Mouse (Mus musculus): ENCODE measurements around the gene Scgb3a1.

Gene Scgb3a1

GRCm38 (mm10) chr11:49659470-49659799 is 4.0 kb upstream of the Scgb3a1 start:
- DNase-seq, result no peak

DNA sequence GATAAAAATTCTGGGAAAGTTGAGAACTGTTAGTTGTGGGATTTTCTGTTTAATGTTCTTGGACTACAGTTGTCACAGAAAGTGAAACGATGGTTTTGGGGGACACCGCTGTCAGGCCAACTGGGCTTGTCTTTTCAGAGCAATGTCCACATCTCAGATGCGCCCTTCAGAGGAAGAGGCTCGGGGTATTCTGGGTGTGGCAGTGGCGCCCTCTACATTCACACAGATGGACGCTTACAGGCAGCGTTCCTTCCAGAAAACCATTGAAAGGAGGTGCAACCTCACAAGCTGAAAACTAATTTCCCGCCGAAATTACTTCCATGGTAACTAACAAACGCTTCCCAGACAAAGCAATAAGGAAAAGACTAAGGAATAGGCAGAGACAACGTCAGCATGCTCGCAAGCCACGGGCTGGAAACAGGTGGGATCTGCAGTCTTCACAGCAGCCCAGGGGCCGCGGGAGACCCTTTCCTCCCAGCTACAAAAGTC is 1.1 kb upstream of the Scgb3a1 start:
- no peak for DNase-seq

DNA sequence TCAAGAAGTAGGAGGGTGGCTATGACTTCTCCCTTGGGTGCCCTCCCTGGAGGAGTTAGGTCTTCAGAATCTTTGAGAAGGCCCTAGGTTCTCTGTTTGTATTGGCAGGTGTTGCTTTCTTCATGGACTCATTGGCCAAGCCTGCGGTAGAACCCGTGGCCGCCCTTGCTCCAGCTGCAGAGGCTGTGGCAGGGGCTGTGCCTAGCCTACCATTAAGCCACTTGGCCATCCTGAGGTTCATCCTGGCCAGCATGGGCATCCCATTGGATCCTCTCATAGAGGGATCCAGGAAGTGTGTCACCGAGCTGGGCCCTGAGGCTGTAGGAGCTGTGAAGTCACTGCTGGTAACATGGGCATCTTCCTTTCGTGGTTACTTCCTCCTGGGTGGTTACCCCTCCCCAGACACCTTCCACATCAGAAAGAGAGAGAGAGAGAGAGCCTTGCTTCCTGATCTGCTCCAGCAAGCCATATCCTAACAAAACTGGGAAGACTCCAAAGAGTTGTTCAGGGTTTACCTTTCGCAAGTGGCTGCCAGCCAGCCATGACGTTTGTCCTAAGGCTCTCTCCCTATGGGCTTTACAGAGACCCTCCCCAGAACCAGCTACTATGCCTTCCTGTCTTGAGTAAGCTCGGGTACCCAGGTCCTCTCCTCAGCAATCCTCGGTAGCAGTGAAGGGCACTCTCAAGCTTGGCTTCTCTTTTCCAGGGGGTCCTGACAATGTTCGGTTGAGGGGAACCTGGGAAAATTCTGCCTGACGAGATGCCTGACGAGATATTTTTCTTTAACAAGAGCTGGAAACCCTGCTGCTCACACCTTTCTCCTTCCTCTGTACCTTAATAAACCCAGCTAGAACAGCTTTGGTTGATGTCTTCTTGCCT is 1.1 kb downstream of the Scgb3a1 start:
- no peak for DNase-seq

DNA sequence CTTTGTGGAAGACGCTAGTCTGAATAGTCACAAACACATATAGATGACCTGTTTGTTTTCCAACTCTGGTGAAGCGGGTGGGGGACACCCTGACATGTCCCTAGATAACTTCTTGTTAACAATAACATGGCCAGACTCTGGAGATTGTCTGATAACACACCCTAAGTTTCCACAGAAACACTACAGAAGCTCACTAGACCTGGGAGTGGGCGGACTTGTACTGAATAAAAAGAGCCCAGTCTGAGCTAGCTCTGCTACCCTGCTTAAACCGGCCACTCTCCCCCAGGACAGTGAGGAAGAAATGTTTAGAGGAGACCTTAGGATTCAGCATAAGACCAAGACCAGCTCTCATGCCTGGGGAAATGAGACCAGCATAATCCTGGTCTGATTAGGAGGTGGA is 2.1 kb downstream of the Scgb3a1 start:
- DNase-seq, result no peak

GRCm38 (mm10) chr11:49673433-49673832 is 10.0 kb downstream of the Scgb3a1 start:
- DNase-seq, result no peak

DNA sequence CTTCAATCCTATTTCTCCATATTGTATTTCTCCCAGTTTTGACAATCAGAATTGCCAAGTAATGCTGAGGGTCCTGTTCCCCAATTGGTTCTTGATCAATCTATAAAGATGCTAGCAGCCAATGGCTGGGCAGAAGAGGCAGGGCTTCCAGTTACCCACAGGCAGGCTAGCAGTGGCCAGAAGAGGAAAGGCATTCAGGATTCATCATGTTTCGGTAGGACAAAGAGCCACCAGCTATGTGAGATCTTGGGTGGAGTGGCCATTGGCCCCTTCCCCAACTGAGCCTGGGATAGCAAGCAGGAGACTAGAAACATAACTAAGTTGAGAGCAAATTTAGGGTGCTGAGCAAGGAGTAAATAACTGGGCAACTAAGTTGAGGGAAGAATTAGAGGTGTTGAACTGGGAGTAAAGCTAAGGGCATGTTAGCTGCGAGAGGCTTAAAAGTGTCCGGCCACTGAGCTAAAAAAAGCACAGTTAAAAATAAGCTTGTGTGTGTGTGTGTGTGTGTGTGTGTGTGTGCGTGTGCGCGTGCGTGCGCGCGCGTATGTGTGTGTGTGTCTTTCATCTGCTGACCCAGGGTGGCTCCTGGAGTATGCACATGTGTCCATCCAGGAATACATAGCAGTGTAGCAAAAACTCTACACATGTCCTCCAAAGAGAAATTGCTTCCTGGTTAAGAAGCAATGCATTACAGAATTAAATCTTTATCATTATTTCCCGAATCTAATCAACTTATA is 21.0 kb downstream of the Scgb3a1 start:
- DNase-seq, result no peak

DNA sequence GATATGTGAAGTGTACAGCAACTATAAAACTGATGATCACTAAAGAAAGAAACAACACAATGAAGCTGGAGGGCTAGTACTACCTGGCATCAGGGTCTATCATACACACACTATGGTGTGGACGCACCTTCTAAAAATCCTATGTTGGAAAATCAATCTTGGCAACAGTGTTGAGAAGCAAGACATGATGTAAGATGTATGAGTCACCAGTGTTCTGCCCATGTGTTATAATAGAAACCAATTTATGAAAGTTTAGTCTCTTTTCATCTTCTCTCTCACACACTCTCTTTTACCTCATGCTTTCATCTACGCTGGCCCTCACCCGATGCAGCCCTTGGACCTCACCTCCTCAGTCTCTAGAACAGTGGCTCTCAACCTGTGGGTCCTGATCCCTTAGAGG is 31.6 kb downstream of the Scgb3a1 start:
- DNase-seq, result no peak

DNA sequence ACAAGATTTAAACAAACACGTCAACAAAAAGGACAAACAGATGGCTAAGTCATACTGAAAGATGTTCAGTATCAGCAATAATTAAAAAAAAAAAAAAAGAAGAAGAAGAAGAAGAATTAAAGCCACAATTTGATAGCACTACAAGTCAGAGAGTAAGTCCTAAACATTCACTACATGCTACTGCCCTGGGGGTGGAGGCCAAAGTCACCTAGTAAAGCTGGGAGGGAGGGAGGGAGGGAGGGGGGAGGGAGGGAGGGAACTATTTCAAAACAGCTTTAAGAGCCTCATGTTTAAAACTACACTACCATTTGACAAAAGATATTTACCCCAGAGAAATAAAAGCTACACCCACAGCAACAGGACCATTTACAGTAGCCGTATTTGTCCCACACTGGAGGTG is 32.3 kb downstream of the Scgb3a1 start:
- DNase-seq, result no peak

DNA sequence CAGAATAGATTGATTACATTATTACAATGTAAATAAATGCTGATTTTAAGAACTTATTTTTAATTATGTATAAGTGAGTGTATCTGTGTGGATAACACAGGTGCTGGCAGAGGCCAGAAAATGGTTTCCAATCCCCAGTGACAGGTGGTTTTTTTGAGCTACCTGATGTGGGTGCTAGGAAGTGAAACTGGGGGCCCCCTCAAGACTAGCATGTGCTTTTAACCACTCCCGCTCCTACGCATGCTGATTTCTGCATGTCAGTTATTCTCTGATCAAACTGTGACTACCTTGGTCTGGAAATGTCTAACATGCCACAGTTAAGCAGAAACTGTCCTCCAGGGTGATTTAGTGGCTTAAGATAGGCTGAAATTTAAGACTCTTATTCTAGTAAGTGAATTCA is 33.1 kb downstream of the Scgb3a1 start:
- DNase-seq, result no peak

DNA sequence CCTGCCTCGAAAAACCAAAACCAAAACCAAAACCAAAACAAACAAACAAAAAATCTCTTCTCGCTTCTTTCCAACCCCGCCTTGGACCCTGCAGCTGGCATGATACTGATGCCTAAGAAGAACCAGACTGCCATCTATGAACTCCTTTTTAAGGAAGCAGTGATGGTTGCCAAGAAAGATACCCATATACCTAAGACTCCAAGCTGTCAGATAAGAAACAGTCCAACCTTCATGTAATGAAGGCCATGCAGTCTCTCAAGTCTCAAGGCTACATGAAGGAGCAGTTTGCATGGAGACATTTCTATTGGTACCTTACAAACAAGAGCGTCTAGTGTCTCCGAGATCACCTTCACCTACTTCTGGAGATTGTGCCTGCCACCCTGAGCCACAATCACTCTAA is 34.4 kb downstream of the Scgb3a1 start:
- DNase-seq, result no peak

- no peak for DNase-seq
These were observed 35.7 kb downstream of the Scgb3a1 start for GRCm38 (mm10) chr11:49699079-49699478.

DNA sequence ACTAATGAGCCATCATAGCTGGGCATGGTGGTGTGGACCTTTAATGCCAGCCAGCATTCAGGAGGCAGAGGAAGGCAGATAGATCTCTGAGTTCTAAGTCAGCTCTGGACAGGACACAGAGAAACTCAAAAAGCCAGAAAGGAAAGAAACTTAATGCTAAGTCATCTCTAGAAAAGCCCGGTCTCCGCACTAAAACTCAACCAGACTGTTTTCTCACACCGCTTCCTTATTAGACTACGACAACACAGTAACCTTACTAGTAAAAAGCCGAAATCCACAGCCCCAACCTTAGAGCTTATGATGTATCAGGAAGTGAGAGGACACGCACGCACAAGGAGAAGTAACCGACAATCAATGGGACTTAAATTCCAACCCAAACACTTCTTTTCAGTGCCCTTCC is 38.6 kb downstream of the Scgb3a1 start:
- no peak for DNase-seq

- no peak for DNase-seq
These were observed 41.4 kb downstream of the Scgb3a1 start for GRCm38 (mm10) chr11:49704804-49705203.

DNA sequence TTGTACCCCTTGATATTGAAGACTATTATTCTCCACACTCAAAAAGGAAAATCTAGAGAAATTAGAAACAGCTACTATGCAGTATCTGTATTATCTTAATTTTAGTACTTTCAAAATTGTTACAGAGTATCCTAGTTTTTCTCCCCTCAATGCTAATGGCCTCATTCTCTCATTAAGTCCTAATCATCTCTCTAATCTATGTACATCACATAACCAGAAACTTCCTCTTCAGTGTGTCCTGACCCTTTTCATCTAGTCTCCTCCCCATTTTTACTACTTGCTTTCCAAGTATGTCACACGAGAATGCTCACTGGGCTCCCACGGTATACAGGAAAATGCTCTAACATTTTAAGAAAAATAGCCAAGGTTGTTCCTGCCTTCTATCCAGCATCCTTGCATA is 44.4 kb downstream of the Scgb3a1 start:
- DNase-seq, result no peak

GRCm38 (mm10) chr11:49710664-49711063 is 47.3 kb downstream of the Scgb3a1 start:
- DNase-seq, result no peak

DNA sequence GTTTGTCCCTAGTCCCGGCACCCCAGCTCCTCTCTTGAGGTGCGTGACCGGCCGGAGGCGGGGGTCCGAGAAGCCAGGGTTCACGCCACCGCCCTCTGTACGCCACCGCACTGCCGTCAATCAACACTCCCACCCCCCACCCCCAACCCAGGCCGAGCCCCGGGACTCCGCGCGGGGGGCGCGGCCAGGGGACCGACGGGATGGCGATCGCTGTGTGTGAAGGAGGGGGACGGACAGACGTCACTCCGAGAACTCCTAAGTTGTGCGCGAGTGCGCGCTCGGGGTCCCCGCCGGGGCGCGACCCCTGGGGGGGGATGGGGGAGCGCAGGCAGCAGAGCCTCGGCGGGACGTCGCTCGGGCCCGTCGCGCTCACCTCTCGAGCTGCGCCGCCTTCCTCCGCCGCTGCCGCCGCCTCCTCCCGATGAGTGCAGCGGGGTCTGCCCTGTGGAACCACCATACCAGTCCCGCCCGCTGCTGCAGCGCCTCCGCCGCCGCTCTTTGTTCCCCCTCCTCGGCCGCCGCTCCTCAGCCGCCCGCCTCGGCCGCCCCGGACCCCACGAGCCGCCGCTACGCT is 48.7 kb downstream of the Scgb3a1 start:
- no peak for DNase-seq

DNA sequence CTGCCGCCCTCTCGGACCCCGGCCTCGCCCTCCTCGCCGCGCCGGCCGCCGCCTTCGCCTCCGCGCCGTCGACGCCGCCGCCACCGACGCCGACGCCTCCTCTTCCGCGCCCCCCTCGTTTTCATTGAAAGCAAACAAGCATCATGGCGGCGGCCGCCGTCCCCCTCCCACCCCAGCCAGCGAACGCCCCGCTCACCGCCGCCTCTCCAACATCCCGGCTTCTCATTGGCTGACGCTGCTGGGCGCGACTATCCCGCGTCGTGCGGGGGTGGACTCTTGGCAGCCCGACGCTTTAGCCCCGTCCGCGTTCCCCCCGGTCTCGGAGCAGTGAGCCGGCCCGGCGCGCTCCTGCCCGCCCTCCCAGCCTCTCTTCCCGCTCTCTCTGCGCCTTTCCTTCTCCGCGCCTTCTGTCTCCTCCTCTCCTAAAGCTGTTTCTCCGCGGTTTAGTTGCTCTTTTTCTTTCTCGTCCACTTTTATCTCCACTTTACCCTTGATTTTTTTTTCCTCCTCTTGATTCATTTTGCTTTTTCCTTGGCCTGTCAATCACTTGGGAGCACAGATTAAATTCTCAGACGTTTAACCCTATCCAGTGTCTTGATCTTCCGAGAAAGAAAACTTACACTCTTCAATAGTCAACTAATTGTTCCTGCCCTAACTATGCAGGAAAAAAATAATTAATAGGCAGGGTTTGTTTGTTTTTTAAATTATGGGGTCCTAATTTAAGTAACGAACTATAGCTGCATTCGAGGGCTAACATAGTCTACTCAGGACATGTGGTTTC is 49.3 kb downstream of the Scgb3a1 start, which contains the start of gene Cnot6:
TSS of gene Cnot6 (minus strand) at position 169 of the 781 bp plus-strand sequence.
- DNase-seq, result peak; percentile 97

GRCm38 (mm10) chr11:49713336-49714334 is 50.2 kb downstream of the Scgb3a1 start:
- DNase-seq, result peak; percentile 35

All from cerebellum, adult 8-10 months (tissue).